Mouse (Mus musculus) urinary bladder, postnatal 14 days (tissue): ENCODE results near the gene S100pbp.

Experiments
- DNase-seq: peaks from one replicate; pipeline ENCODE4 v3.0.0; 2021; ENCODE audit warnings: low spot score

The S100pbp gene

GRCm38 (mm10) chr4:129128582-129129338 is 60.8 kb downstream of the S100pbp start:
- DNase-seq = no peak

- no peak for DNase-seq
Observed at GRCm38 (mm10) chr4:129125736-129126451, 63.6 kb downstream of the S100pbp start.

GRCm38 (mm10) chr4:129124652-129125146 is 64.8 kb downstream of the S100pbp start:
- DNase-seq = no peak

GRCm38 (mm10) chr4:129122719-129123118 is 66.8 kb downstream of the S100pbp start:
- no peak for DNase-seq

- no peak for DNase-seq
Observed at GRCm38 (mm10) chr4:129122107-129122506, 67.4 kb downstream of the S100pbp start.

GRCm38 (mm10) chr4:129121569-129122086 is 67.9 kb downstream of the S100pbp start, which contains the start of gene Hpca:
Hpca (minus strand) TSS chr4:129122036.
- DNase-seq = no peak

GRCm38 (mm10) chr4:129120520-129121445 is 68.7 kb downstream of the S100pbp start:
- DNase-seq = peak; percentile 75

GRCm38 (mm10) chr4:129119708-129120107 is 69.8 kb downstream of the S100pbp start:
- DNase-seq = no peak

GRCm38 (mm10) chr4:129117720-129118510 is 71.6 kb downstream of the S100pbp start:
- DNase-seq = no peak

- DNase-seq = no peak
Observed at GRCm38 (mm10) chr4:129116703-129117102, 72.8 kb downstream of the S100pbp start.

GRCm38 (mm10) chr4:129113083-129113988 is 76.2 kb downstream of the S100pbp start:
- DNase-seq = peak; percentile 58

GRCm38 (mm10) chr4:129112231-129112630 is 77.3 kb downstream of the S100pbp start:
- no peak for DNase-seq

GRCm38 (mm10) chr4:129111350-129111749 is 78.2 kb downstream of the S100pbp start:
- no peak for DNase-seq

- DNase-seq = no peak
Observed at GRCm38 (mm10) chr4:129110804-129111203, 78.7 kb downstream of the S100pbp start.

GRCm38 (mm10) chr4:129108624-129109023 is 80.9 kb downstream of the S100pbp start:
- no peak for DNase-seq

- no peak for DNase-seq
Observed at GRCm38 (mm10) chr4:129107348-129107899, 82.1 kb downstream of the S100pbp start.

- no peak for DNase-seq
Observed at GRCm38 (mm10) chr4:129106073-129106472, 83.5 kb downstream of the S100pbp start.

- DNase-seq = peak; percentile 87
Observed at GRCm38 (mm10) chr4:129105356-129105755, 84.2 kb downstream of the S100pbp start, which contains the start of gene Tmem54. Tmem54 (plus strand) TSS chr4:129105548.

- no peak for DNase-seq
Observed at GRCm38 (mm10) chr4:129102133-129102829, 87.2 kb downstream of the S100pbp start.
